Mouse (Mus musculus): ENCODE results near the gene Myod1. TPM values are rescaled to one million over a fixed set of nuclear protein-coding genes. Genes with fewer than 3 reads are reported as not detected.

Myod1 gene
- polyA plus RNA-seq, 2 experiments, result 0.02 TPM; not detected in 1

- H3K4me1 ChIP-seq (replicated peaks; ENCODE audit: control insufficient read depth in 2 of 2, insufficient read depth in 2 of 2, low read length in 1 of 2), result no peaks in the 10 kb centered on the region
- no peaks in the 10 kb centered on the region for H3K9me3 ChIP-seq (ENCODE audit: control insufficient read depth, low read length)
- no peak for TF ChIP-seq EP300 (IDR thresholded peaks at IDR 0.05; ENCODE audit: low read depth)
- TF ChIP-seq CTCF (IDR thresholded peaks at IDR 0.05; ENCODE audit: low read depth), result no peak
- no peak overlapping the region for H3K9ac ChIP-seq (replicated peaks)
- H3K27me3 ChIP-seq (ENCODE audit: control insufficient read depth, insufficient read depth, low read length), result no peaks in the 10 kb centered on the region
- H3K27ac ChIP-seq, result no peak overlapping the region
- DNase-seq (ENCODE audit: low read depth in 3 of 3, low spot score in 3 of 3) (no peak), ATAC-seq (ENCODE audit: insufficient read depth) (no peak)
- no peak overlapping the region for H3K4me3 ChIP-seq (ENCODE audit: insufficient read depth in 1 of 2, low read depth in 2 of 2, low read length in 2 of 2)
- no peaks in the 10 kb centered on the region for H3K36me3 ChIP-seq (replicated peaks; ENCODE audit: control insufficient read depth, insufficient read depth, low read depth)
- 66% methylated on average over 3 of the region's 3 CpGs for WGBS (ENCODE audit: insufficient replicate concordance)
- no peak overlapping the region for H3K4me2 ChIP-seq (ENCODE audit: low read depth)
These were observed 11.2 kb downstream of the Myod1 start for GRCm38 (mm10) chr7:46387430-46387829.

GRCm38 (mm10) chr7:46389456-46390085, 13.3 kb downstream of the Myod1 start:
- no peaks in the 10 kb centered on the region for H3K36me3 ChIP-seq (replicated peaks; ENCODE audit: control insufficient read depth, insufficient read depth, low read depth)
- no peak overlapping the region for H3K4me2 ChIP-seq (ENCODE audit: low read depth)
- H3K9ac ChIP-seq (replicated peaks), result no peak overlapping the region
- WGBS (ENCODE audit: insufficient replicate concordance), result 45% methylated on average over 10 of the region's 10 CpGs
- DNase-seq (ENCODE audit: low read depth in 3 of 3, low spot score in 3 of 3) (no peak), ATAC-seq (ENCODE audit: insufficient read depth) (no peak)
- no peaks in the 10 kb centered on the region for H3K4me1 ChIP-seq (replicated peaks; ENCODE audit: control insufficient read depth in 2 of 2, insufficient read depth in 2 of 2, low read length in 1 of 2)
- TF ChIP-seq CTCF (IDR thresholded peaks at IDR 0.05; ENCODE audit: low read depth) (no peak), EP300 (IDR thresholded peaks at IDR 0.05; ENCODE audit: low read depth) (no peak)
- peaks cover 6% of the 10 kb centered on the region for H3K27me3 ChIP-seq (ENCODE audit: control insufficient read depth, insufficient read depth, low read length)
- no peak overlapping the region for H3K27ac ChIP-seq
- no peak overlapping the region for H3K4me3 ChIP-seq (ENCODE audit: insufficient read depth in 1 of 2, low read depth in 2 of 2, low read length in 2 of 2)
- H3K9me3 ChIP-seq (ENCODE audit: control insufficient read depth, low read length), result no peaks in the 10 kb centered on the region

- Histone ChIP-seq H3K36me3 (replicated peaks; ENCODE audit: control insufficient read depth, insufficient read depth, low read depth) (no peaks in the 10 kb centered on the region), H3K9me3 (ENCODE audit: control insufficient read depth, low read length) (no peaks in the 10 kb centered on the region), H3K4me1 (replicated peaks; ENCODE audit: control insufficient read depth in 2 of 2, insufficient read depth in 2 of 2, low read length in 1 of 2) (no peaks in the 10 kb centered on the region), H3K9ac (replicated peaks) (no peak overlapping the region), H3K4me2 (ENCODE audit: low read depth) (no peak overlapping the region), H3K27ac (no peak overlapping the region), H3K27me3 (ENCODE audit: control insufficient read depth, insufficient read depth, low read length) (peaks cover 13% of the 10 kb centered on the region), H3K4me3 (ENCODE audit: insufficient read depth in 1 of 2, low read depth in 2 of 2, low read length in 2 of 2) (no peak overlapping the region)
- DNase-seq (ENCODE audit: low read depth in 3 of 3, low spot score in 3 of 3) (no peak), ATAC-seq (ENCODE audit: insufficient read depth) (no peak)
- TF ChIP-seq EP300 (IDR thresholded peaks at IDR 0.05; ENCODE audit: low read depth) (no peak), CTCF (IDR thresholded peaks at IDR 0.05; ENCODE audit: low read depth) (no peak)
- WGBS (ENCODE audit: insufficient replicate concordance), result 44% methylated on average over 4 of the region's 4 CpGs
These were observed 14.0 kb downstream of the Myod1 start for GRCm38 (mm10) chr7:46390226-46390625.

- H3K4me3 ChIP-seq (ENCODE audit: insufficient read depth in 1 of 2, low read depth in 2 of 2, low read length in 2 of 2), result no peak overlapping the region
- no peak for TF ChIP-seq CTCF (IDR thresholded peaks at IDR 0.05; ENCODE audit: low read depth)
- TF ChIP-seq EP300 (IDR thresholded peaks at IDR 0.05; ENCODE audit: low read depth), result no peak
- no peak overlapping the region for H3K9ac ChIP-seq (replicated peaks)
- H3K4me1 ChIP-seq (replicated peaks; ENCODE audit: control insufficient read depth in 2 of 2, insufficient read depth in 2 of 2, low read length in 1 of 2), result no peaks in the 10 kb centered on the region
- no peaks in the 10 kb centered on the region for H3K9me3 ChIP-seq (ENCODE audit: control insufficient read depth, low read length)
- H3K4me2 ChIP-seq (ENCODE audit: low read depth), result no peak overlapping the region
- WGBS (ENCODE audit: insufficient replicate concordance), result 9% methylated on average over 5 of the region's 5 CpGs
- no peak for DNase-seq (ENCODE audit: low read depth in 3 of 3, low spot score in 3 of 3)
- H3K27ac ChIP-seq, result no peak overlapping the region
- ATAC-seq (ENCODE audit: insufficient read depth), result no peak
- peaks cover 28% of the 10 kb centered on the region for H3K27me3 ChIP-seq (ENCODE audit: control insufficient read depth, insufficient read depth, low read length)
- H3K36me3 ChIP-seq (replicated peaks; ENCODE audit: control insufficient read depth, insufficient read depth, low read depth), result no peaks in the 10 kb centered on the region
These were observed 15.4 kb downstream of the Myod1 start for GRCm38 (mm10) chr7:46391701-46392100.

- no peak overlapping the region for H3K4me3 ChIP-seq (ENCODE audit: insufficient read depth in 1 of 2, low read depth in 2 of 2, low read length in 2 of 2)
- no peaks in the 10 kb centered on the region for H3K36me3 ChIP-seq (replicated peaks; ENCODE audit: control insufficient read depth, insufficient read depth, low read depth)
- peak; percentile 81 for TF ChIP-seq CTCF (IDR thresholded peaks at IDR 0.05; ENCODE audit: low read depth)
- no peak for TF ChIP-seq EP300 (IDR thresholded peaks at IDR 0.05; ENCODE audit: low read depth)
- DNase-seq (ENCODE audit: low read depth in 3 of 3, low spot score in 3 of 3), result peak in 2 of 3 experiments; percentile 10 to 16
- no peak overlapping the region for H3K4me2 ChIP-seq (ENCODE audit: low read depth)
- no peak for ATAC-seq (ENCODE audit: insufficient read depth)
- H3K4me1 ChIP-seq (replicated peaks; ENCODE audit: control insufficient read depth in 2 of 2, insufficient read depth in 2 of 2, low read length in 1 of 2), result no peaks in the 10 kb centered on the region
- 0% methylated on average over 2 of the region's 2 CpGs for WGBS (ENCODE audit: insufficient replicate concordance)
- H3K9ac ChIP-seq (replicated peaks), result no peak overlapping the region
- no peak overlapping the region for H3K27ac ChIP-seq
- H3K9me3 ChIP-seq (ENCODE audit: control insufficient read depth, low read length), result no peaks in the 10 kb centered on the region
- H3K27me3 ChIP-seq (ENCODE audit: control insufficient read depth, insufficient read depth, low read length), result peaks cover 42% of the 10 kb centered on the region
These were observed 16.8 kb downstream of the Myod1 start for GRCm38 (mm10) chr7:46393116-46393515.
